Mouse (Mus musculus) adipocyte (in vitro differentiated cells): ENCODE measurements around the gene Pnrc2.

Experiments used
- DNase-seq: peaks from one replicate; pipeline ENCODE4 v3.0.0-alpha.2; 2016; ENCODE audit warnings: low spot score

The Pnrc2 gene

DNA sequence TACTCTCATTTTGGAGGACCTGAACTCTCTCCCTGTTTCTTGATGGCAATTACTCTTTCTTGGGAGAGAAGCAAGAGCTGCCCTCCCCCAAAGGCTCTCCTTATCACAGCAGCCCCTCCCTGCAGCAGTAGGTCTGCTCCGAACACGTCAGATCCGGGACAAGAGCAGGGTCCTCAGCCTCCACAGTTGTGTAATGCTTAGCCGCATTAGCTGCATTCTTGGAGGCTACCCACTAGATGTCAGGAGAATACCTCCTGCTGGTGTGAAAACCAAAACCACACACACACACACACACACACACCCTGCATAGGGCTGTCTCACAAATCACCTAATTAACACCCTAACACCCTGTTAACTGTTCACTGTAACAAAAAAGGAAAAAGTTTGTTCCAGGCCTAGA, 19.2 kb upstream of the Pnrc2 start:
- no peak for DNase-seq

GRCm38 (mm10) chr4:135891539-135891938, 17.9 kb upstream of the Pnrc2 start:
- no peak for DNase-seq

- DNase-seq: peak; percentile 83
Measured at GRCm38 (mm10) chr4:135889884-135890283, 16.2 kb upstream of the Pnrc2 start.

- DNase-seq: no peak
Measured at GRCm38 (mm10) chr4:135889146-135889883, 15.7 kb upstream of the Pnrc2 start.

GRCm38 (mm10) chr4:135888448-135889057, 14.9 kb upstream of the Pnrc2 start:
- no peak for DNase-seq

GRCm38 (mm10) chr4:135886184-135886583, 12.5 kb upstream of the Pnrc2 start:
- no peak for DNase-seq

GRCm38 (mm10) chr4:135885676-135886075, 12.0 kb upstream of the Pnrc2 start:
- no peak for DNase-seq

DNA sequence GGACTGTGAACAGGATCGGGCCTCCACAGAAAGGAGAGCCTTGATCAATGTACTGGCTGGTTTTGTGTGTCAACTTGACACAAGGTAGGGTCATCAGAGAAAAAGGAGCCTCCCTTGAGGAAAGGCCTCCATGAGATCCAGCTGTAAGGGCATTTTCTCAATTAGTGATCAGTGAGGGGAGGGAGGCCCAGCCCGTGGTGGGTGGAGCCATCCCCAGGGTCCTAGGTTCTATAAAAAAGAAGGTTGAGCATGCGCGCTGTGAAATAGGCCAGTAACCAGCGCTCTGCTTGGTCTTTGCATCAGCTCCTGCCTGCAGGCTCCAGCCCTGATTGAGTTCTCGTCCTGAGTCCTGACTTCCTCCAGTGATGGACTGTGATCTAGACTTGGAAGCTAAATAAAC, 10.9 kb upstream of the Pnrc2 start:
- DNase-seq: no peak

DNA sequence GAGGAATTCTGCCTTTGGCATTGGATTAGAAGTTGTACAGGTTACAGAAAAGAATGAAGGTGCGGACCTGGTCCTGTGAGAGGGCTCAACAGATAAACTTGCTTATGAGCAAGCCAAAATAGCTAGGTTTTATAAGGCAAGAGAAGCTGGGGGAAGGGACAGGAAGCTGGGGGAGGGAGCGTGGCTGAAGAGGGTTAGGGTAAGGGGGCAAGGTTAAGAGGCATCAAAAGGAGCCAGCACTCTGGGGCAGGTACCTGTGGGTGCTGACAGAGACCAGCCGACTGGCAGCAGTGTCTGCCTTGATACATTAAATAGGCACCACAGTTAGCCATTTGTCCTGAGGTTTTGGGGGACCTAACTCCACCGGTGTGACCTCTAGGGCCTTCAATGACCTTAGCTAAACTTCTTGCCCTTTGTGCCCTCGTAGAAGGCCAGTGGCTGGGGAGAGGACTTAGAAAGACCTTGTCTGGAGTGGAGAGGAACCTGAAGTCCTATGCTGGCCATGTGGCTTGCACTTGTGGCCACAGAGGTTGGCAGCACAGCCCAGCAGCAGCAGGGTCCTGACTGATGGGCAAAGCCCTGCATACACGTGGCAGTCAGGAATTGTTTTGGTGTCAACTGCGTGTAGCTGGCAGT, 10.3 kb upstream of the Pnrc2 start:
- DNase-seq: no peak

DNA sequence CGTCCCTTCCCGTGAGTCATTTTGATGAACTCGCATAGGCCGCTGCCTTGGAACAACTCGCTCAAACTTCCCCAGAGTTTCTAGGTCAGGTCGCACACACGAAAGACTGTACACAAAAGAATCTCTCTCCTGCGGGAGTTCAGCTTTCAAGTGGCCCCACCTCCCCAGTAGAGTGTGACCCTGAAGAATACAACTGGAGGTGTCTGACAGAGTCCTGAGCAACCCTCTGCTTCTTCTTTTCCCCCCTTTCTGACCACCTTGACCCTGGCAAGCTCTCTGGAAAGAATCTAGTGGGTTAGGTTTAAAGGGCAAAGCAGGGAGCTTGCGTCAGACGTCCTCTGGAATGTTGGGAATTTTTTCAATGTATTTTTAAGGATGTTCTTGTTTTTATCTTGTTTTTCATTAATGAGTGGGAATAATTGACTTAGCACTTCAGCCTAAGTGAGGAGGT, 9.8 kb upstream of the Pnrc2 start:
- no peak for DNase-seq

DNA sequence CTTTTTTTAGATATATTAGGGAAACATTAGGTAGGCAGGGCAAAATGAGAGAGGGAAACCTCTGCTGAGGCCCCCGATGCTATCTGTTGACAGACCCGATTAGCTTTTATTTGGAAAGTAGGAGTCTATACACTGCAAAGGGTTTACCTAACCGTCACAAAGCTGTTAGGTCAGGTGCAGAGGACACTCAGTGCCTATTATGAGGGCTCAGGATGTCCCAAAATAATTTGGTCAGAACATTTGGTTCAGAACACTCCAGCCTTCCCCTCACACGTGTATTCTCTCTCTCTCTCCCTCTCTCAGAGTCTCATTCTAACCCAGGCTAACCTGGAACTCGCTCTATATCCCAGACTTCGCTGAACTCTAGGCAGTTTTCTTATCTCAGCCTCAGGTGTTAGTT, 8.4 kb upstream of the Pnrc2 start:
- DNase-seq: no peak

DNA sequence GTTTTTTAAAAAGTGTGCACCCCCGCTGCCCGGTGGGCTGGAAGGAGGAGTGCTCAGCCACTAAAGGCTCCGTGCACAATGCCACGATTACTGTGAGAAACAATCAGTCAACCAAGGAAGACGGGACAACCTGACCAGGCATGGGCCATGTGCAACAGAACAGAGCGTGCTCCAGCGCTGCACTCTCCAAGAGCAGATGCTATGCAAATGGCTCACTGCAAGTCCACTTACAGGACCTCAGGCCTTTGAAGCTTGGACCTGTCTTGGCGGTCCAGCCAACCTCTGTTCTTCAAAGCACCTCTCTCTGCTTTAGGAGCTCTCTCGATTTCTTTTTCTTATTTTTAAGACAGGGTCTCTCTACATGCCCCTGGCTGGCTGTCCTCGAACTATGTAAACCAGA, 6.9 kb upstream of the Pnrc2 start:
- no peak for DNase-seq

GRCm38 (mm10) chr4:135880018-135880417, 6.4 kb upstream of the Pnrc2 start:
- no peak for DNase-seq

- no peak for DNase-seq
Measured at GRCm38 (mm10) chr4:135879021-135879420, 5.4 kb upstream of the Pnrc2 start.

DNA sequence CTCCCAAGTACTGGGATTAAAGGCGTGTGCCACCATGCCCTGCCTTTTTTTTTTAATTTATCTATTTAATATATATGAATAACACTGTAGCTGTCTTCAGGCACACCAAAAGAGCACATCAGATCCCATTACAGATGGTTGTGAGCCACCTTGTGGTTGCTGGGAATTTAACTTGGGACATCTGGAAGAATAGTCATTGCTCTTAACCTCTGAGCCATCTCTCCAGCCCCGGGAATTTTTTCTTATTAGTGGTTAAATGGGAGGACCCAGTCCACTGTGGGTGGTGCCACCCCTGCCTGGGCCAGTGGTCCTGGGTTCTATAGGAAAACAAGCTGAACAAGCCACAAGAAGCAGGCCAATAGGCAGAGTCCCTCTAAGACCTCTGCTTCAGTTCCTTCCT, 4.1 kb upstream of the Pnrc2 start:
- DNase-seq: peak; percentile 73

DNA sequence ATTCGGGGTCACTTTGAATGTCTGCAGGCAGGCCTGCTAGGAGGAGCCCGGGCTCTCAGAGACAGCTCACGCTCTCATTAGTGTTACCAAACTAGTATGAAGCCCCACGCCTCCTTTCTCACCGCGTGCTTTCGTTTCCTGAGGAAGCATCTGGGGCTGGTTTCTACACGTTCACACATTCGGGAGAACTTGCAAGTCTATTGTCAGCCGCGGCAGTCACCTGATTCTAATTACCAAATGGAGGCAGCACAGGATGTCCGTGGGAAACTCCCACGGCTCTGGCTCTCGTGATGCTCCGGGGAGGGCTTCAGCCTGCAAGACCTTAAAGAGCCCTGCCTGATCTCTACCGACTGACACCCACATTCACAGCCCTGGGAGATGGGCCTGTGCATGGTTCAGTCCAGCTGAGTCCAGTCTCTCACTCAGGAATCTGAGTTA, 3.0 kb upstream of the Pnrc2 start:
- DNase-seq: peak; percentile 69

GRCm38 (mm10) chr4:135875991-135876582, 2.4 kb upstream of the Pnrc2 start:
- no peak for DNase-seq

DNA sequence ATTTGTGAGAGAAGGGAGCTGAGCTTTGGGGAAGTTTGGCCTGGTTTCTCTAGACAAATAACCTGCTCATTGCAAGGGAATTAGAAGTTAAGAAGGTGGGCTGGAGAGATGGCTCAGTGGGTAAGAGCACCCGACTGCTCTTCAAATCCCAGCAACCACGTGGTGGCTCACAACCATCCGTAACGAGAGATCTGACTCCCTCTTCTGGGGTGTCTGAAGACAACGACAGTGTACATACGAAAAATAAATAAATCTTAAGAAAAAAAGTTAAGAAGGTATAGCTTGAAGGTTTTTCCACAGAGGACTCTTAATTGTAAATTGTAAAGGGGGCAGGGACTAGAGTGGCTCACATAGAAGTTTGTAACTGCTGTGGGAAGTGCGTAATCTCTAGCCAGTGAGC, 1.9 kb upstream of the Pnrc2 start:
- DNase-seq: no peak

DNA sequence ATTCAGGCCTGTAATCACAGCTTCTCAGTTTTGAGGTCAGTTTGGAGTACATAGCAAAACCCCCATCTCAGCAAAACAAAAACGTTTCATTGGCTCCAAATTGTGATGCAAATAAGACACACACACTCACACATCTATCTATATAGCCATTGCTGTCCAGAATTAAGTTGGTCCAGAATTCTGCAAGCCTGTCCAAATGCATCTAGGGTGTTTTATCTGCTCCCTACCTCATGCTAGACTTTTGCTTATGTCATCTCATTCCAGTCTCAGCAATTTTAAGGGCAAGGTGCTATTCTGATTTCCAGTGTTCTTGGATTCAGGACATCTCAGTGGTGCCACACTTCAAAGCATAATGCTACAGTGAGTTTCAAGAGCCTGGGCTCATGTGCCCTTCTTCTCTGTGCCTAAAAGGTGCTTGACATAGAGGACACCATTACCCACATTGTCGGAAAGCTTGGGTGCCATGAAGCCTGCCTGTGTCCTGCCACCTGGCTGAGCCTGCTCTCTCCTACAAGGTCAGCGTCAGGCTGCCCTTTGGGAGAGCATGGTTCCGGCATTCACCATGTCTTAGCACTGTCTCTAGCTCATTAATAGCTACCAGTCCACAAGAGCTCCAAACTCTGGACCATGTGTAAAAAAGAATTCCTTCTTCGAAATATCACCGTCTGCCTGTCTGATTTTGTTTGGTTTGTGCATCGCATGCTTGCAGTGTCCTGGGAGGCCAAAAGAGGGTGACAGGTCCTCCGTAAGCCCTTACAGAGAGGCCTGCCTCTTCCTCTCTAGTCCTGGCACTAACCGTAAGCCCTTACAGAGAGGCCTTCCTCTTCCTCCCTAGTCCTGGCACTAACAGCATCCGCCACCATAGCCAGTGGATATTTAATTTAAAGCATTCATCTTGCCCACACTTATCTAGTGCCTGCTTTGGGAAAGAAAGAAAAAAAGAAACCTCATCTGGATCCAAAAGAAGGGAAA, 1.2 kb upstream of the Pnrc2 start:
- DNase-seq: no peak

DNA sequence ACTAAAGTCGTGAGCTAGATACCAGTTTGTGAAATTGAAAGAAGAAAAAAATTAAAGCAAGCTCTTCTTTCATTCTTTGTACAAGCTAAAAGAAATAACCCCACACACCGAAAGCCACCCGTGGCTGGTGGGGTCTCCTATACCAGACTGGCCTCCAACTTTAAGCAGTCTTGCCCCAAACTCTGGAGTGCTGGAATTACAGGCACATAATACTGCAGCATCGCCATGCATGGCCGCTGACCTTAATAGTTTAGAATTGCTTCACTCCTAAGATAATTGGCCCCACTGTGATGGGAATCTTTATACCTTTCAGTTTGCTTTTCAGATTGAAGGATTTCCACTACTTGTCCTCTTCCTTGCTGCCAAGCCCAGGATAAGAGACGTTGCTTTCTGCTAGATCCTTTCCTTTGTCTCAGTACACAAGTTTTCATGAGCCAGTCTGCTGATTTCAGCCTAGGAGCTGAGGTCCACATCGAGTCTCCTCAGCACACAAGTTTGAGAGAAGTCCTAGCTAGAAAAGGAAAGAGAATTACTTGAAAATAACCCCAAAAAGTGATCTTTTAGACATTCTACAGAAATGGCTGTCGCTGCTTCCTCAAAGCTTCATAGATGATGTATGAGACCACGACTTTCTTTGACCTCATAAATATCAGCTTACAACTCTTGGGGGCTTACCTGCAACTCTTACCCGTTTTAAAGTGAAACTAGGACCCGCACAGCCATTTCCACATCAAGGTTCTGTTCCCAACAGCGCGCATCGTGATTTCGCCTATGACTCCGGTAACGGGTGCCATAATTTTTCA, 860 bp downstream of the Pnrc2 start:
- DNase-seq: peak; percentile 54

- peak; percentile 39 for DNase-seq
Measured at GRCm38 (mm10) chr4:135872015-135872414, 1.6 kb downstream of the Pnrc2 start.
